Mouse (Mus musculus) liver, postnatal 0 days (tissue): ENCODE data around the gene Ucma. TPM values are rescaled to one million over a fixed set of nuclear protein-coding genes. Genes with fewer than 3 reads are reported as not detected.

Source experiments
- ATAC-seq: fragments of 200-750 bp; cut with Nextera tagmentation; 2 replicates; pipeline ENCODE4 v1.8.0; 2017; ENCODE audit warnings: mild to moderate bottlenecking, moderate library complexity
- DNase-seq: peaks from one replicate; pipeline ENCODE4 v3.0.0-alpha.2; 2016
- H3K27ac ChIP-seq: fragments of 300-500 bp; sonication (generic); 2 replicates; pipeline ENCODE4 v1.5.1; 2014; ENCODE audit warnings: antibody characterized with exemption, moderate library complexity, mild to moderate bottlenecking, low read depth
- H3K27me3 ChIP-seq: fragments of 300-500 bp; sonication (generic); 2 replicates; pipeline ENCODE4 v1.6.1; 2014; ENCODE audit warnings: low read length, control low read depth, mixed read lengths; ENCODE audit not compliant: insufficient read depth
- H3K36me3 ChIP-seq: fragments of 300-500 bp; sonication (generic); replicated peaks from 2 replicates; pipeline ENCODE4 v1.6.1; 2014; ENCODE audit warnings: mild to moderate bottlenecking, control low read depth, low read length, moderate library complexity, mixed read lengths; ENCODE audit not compliant: insufficient read depth
- H3K4me1 ChIP-seq: fragments of 300-500 bp; sonication (generic); 2 replicates; pipeline ENCODE4 v1.6.1; 2014; ENCODE audit warnings: antibody characterized with exemption, mild to moderate bottlenecking, control low read depth; ENCODE audit not compliant: insufficient read depth
- H3K4me2 ChIP-seq: fragments of 300-500 bp; sonication (generic); 2 replicates; pipeline ENCODE4 v1.6.1; 2014; ENCODE audit warnings: low read depth, mild to moderate bottlenecking, low read length, moderate library complexity, mixed read lengths
- H3K4me3 ChIP-seq: fragments of 300-500 bp; sonication (generic); 2 replicates; pipeline ENCODE4 v1.5.1; 2014; ENCODE audit warnings: low read depth, low read length
- H3K9ac ChIP-seq: fragments of 300-500 bp; sonication (generic); replicated peaks from 2 replicates; pipeline ENCODE4 v1.6.1; 2014; ENCODE audit warnings: mild to moderate bottlenecking, moderate library complexity
- H3K9me3 ChIP-seq: fragments of 300-500 bp; sonication (generic); 2 replicates; pipeline ENCODE4 v1.6.1; 2016; ENCODE audit warnings: mild to moderate bottlenecking, control low read depth, low read length, mixed read lengths
- CTCF ChIP-seq: sonication (generic); IDR thresholded peaks from 2 replicates; pipeline ENCODE4 v1.5.1; 2016; ENCODE audit warnings: antibody characterized with exemption, low read depth
- EP300 ChIP-seq: IDR thresholded peaks from 2 replicates; pipeline ENCODE4 v1.6.1; 2016; ENCODE audit warnings: antibody characterized with exemption, low read depth, mild to moderate bottlenecking
- WGBS: fragments of 180-500 bp; shearing (Covaris S2); extraction: QIAGEN DNeasy Blood & Tissue Kit; methylation state at CpG from one replicate; pipeline ENCODE4 v1.1.7; 2014; ENCODE audit not compliant: insufficient replicate concordance; 5-methylcytosine and 5-hydroxymethylcytosine counted together
- polyA plus RNA-seq: library from polyadenylated mRNA; unstranded; fragments of >200 nt; fragmentation: Nextera tagmentation; extraction: Ambion mirVana; gene quantifications from 2 replicates; pipeline ENCODE4 v1.2.1, GENCODE M21; 2015

The Ucma gene
- polyA plus RNA-seq, 1 experiment from 2014 or later: not detected

DNA sequence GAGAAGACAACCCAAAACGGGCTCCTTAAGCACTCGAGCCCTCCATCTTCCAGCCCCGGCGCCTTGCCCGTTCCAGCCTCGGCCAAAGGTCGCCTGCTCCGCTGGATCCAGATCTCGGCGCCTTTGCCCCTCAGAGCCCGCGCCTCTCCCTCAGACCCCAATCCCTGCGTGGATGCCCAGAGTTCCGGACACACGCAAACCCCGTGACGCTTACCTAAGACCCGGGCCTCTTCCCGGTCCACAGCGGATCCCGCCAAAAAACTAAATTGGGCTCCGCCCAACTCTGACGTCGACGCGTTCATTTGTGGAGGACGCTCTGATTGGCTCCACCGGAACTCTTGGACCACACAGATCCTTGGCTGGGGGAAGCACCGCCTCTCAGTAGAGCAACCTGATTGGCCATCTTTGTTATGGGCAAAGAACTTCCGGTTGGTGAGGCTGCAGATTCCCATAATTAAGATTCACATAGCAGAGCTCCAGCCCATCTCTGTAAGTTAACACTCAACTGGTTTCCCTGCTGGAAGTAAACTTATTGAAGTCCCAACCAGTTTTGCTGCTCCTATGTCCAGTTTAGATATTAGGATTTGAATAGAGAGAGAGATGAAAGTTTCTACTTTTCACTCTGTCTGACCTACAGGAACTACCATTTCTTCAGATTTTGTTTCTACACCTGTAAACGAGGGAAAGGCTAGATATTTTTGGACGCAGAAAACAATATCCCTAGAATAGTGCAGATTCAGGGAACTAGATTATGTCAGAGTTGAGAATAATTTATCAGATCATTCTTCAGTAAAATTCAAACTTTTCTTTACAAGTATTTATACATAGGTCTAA, 36.8 kb downstream of the Ucma start, which contains the start of gene Mcm10:
Mcm10 (minus strand) TSS at position 301 of the 834 bp plus-strand sequence.
- no peaks in the 10 kb centered on the region for H3K9me3 ChIP-seq
- DNase-seq (peak; percentile 95), ATAC-seq (peak; percentile 100)
- WGBS: 3% methylated on average over 32 of the region's 32 CpGs
- no peak for TF ChIP-seq CTCF
- peak; percentile 53; the same call in 1 of the 2 replicates for TF ChIP-seq EP300
- peak within 1 kb of the TSS; percentile 80 for H3K4me2 ChIP-seq
- peak within 1 kb of the TSS; percentile 57 for H3K27ac ChIP-seq
- H3K9ac ChIP-seq: peak within 1 kb of the TSS; percentile 82
- H3K4me1 ChIP-seq: peaks cover 6% of the 10 kb centered on the region; the same call in 1 of the 2 replicates
- no peaks in the 10 kb centered on the region for H3K27me3 ChIP-seq
- peaks cover 14% of the 10 kb centered on the region for H3K36me3 ChIP-seq
- peak within 1 kb of the TSS; percentile 92 for H3K4me3 ChIP-seq

DNA sequence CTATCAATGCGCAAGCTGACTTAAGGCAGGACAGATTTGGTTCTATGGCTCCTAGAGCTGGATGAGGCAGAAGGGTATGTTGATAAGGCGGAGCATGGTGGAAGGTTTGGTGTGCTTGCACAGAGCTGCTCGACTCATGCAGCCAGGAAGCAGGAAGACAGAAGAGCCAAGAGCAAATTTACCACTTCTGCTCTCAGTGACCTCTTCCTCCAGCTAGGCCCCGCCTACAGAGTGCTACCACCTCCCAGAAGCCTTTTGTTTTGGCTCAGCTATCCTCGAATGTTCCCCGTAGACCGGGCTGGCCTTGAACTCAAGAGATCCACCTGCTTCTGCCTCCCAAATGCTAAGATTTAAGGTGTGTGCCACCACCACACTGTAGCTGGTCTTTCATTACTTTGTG, 38.7 kb downstream of the Ucma start:
- no peak for ATAC-seq
- peak overlapping the region; percentile 23; the same call in 1 of the 2 replicates for H3K27ac ChIP-seq
- DNase-seq: no peak

DNA sequence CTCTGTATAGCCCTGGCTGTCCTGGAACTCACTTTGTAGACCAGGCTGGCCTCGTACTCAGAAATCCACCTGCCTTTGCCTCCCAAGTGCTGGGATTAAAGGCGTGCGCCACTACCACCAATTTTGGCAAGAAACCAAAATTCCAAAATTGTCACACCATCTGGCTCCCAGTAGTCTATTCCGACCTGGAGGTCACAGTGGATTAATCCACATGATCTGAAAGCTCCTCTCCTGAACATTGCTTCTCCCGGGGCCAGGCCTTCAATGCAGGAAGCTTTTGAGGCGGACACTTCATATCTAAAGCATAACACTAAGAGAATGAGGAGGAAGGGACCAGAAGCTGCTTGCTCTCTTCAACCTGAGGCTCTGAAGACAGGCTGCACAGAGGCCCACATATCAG, 39.6 kb downstream of the Ucma start:
- no peak for DNase-seq
- H3K4me1 ChIP-seq: peaks cover 6% of the 10 kb centered on the region; the same call in 1 of the 2 replicates
- WGBS: 89% methylated on average over 6 of the region's 6 CpGs

More for the DNA sequence above, 38.7 kb downstream of the Ucma start:
- 66% methylated on average over 7 of the region's 7 CpGs for WGBS
- TF ChIP-seq CTCF: no peak
- no peak for TF ChIP-seq EP300
- Histone ChIP-seq H3K4me2 (no peak overlapping the region), H3K27me3 (no peaks in the 10 kb centered on the region), H3K4me1 (peaks cover 6% of the 10 kb centered on the region; the same call in 1 of the 2 replicates), H3K4me3 (no peak overlapping the region), H3K9me3 (no peaks in the 10 kb centered on the region), H3K36me3 (peaks cover 8% of the 10 kb centered on the region; the same call in 1 of the 2 replicates), H3K9ac (no peak overlapping the region)

DNA sequence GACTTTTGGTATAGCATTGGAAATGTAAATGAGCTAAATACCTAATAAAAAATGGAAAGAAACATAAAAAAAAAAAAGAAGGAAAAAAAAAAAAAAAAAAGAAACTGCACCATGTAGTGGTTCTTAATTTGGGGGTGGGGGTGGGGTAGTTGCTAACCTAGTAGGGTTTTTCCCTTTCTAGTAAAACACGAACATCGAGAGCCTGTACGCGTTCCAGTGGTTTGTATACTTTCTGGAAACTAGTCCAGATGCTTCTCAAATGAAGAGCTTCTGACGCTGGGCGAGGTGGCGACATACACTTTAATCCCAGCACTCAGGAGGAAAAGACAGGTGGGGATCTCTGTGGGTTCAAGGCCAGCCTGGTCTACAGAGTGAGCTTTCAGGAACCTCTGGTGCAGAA, 41.0 kb downstream of the Ucma start:
- Histone ChIP-seq H3K9me3 (no peaks in the 10 kb centered on the region), H3K9ac (no peak overlapping the region), H3K4me3 (no peak overlapping the region), H3K4me2 (no peak overlapping the region), H3K27me3 (no peaks in the 10 kb centered on the region), H3K4me1 (peaks cover 2% of the 10 kb centered on the region; the same call in 1 of the 2 replicates), H3K36me3 (peaks cover 24% of the 10 kb centered on the region), H3K27ac (no peak overlapping the region)
- no peak for TF ChIP-seq EP300
- no peak for TF ChIP-seq CTCF
- ATAC-seq (no peak), DNase-seq (no peak)
- WGBS: 86% methylated on average over 7 of the region's 7 CpGs

More for the DNA sequence above, 39.6 kb downstream of the Ucma start:
- Histone ChIP-seq H3K4me3 (no peak overlapping the region), H3K27ac (no peak overlapping the region), H3K9ac (no peak overlapping the region), H3K27me3 (no peaks in the 10 kb centered on the region), H3K9me3 (no peaks in the 10 kb centered on the region), H3K36me3 (peaks cover 12% of the 10 kb centered on the region), H3K4me2 (no peak overlapping the region)
- ATAC-seq: no peak
- no peak for TF ChIP-seq EP300
- no peak for TF ChIP-seq CTCF

DNA sequence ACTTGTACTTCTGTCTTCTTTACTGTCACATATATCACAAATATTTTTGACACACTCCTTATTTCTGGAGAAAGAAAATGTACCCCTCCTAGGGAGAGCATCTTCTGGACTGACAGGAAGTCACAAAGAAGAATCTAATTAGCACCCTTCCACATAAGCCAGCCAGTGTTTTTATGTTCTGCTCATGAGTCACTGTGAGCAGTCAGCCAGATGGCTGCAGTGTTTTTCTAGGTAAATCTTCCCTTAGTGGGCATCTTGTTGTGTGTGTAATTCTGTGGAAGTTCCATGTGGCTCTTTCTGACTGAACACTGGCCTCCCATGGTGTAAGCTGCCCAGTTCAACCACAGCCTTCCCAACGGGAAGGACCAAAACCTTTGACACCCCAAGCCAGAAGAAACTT, 43.8 kb downstream of the Ucma start:
- 65% methylated on average over 1 of the region's 1 CpGs for WGBS

DNA sequence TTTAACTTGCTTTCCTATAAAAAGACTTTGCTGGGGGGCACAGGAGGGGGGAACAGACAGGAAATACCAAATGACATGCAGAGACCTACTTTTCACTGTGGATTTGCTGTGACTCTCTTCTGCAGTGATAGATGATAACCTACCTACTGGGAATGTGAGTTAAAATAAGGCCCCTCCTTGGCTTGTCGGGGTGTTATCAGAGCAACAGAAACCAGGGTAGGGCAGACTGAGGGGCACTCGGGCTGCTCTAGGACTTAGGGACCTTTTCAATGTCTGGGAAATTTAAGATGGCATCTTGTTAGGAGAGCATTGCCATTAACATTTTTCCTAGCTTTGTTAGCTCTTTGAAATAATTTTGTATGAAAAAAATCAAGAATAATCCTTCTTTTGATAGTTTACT, 47.4 kb downstream of the Ucma start:
- no peak for ATAC-seq
- peaks cover 68% of the 10 kb centered on the region for H3K36me3 ChIP-seq

More for the DNA sequence above, 43.8 kb downstream of the Ucma start:
- H3K4me3 ChIP-seq: no peak overlapping the region
- no peak for TF ChIP-seq CTCF
- peaks cover 43% of the 10 kb centered on the region for H3K36me3 ChIP-seq
- no peak overlapping the region for H3K27ac ChIP-seq
- H3K4me1 ChIP-seq: no peaks in the 10 kb centered on the region
- ATAC-seq (no peak), DNase-seq (no peak)
- no peak overlapping the region for H3K9ac ChIP-seq
- no peaks in the 10 kb centered on the region for H3K27me3 ChIP-seq
- H3K9me3 ChIP-seq: no peaks in the 10 kb centered on the region
- no peak overlapping the region for H3K4me2 ChIP-seq

More for the DNA sequence above, 47.4 kb downstream of the Ucma start:
- H3K9me3 ChIP-seq: no peaks in the 10 kb centered on the region
- no peak overlapping the region for H3K4me3 ChIP-seq
- 42% methylated on average over 2 of the region's 2 CpGs for WGBS
- no peak for TF ChIP-seq EP300
- TF ChIP-seq CTCF: no peak
- H3K27me3 ChIP-seq: no peaks in the 10 kb centered on the region
- H3K27ac ChIP-seq: no peak overlapping the region
- no peak overlapping the region for H3K4me2 ChIP-seq
- no peaks in the 10 kb centered on the region for H3K4me1 ChIP-seq
- no peak overlapping the region for H3K9ac ChIP-seq
- no peak for DNase-seq
